Mouse (Mus musculus): Measurements from ENCODE around the gene Olfr1039. TPM values are rescaled to one million over a fixed set of nuclear protein-coding genes. Genes with fewer than 3 reads are reported as not detected.
"Not testable (repeated sequence)": the region's sequence is repeated elsewhere in the genome, so short reads cannot be mapped to it uniquely, and the experiment has no call there.

Gene Olfr1039
- not detected in 2 replicates for total RNA-seq (2012; rRNA removed)

DNA sequence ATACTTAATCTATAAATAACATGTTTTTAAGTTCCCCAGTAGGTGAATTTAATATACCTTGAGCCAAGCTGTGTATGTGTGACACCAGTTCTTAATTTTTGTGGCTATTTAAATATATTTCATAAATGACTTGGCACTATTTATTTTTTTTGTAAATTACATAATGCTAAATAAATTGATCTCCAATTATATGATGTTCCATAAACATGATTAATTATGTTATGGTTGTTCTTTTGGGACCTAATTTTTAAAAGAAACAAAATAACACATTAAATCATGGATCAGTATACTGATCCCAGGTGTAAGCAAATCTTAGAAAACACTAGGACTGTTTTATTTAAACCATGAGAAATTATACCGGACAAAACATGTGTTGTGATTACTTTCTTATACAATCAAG, at the start of gene Olfr1039:
TSS of gene Olfr1039 (minus strand) at position 101 of the 400 bp plus-strand sequence.
- Histone ChIP-seq H3K9ac (ENCODE audit: insufficient read depth, low read depth, low read length, poor library complexity, severe bottlenecking) (no peak within 1 kb of the TSS), H3K27ac (ENCODE audit: insufficient read depth, low read depth, low read length, poor library complexity, severe bottlenecking) (no peak within 1 kb of the TSS), H3K4me1 (ENCODE audit: control insufficient read depth in 2 of 2, insufficient read depth in 2 of 2, low read length in 2 of 2, poor library complexity in 1 of 2) (no peaks in the 10 kb centered on the region), H3K36me3 (ENCODE audit: control insufficient read depth, insufficient read depth, low read length, poor library complexity, severe bottlenecking) (no peaks in the 10 kb centered on the region), H3K4me3 (ENCODE audit: insufficient read depth in 1 of 2, low read depth in 1 of 2, low read length in 2 of 2, poor library complexity in 1 of 2, severe bottlenecking in 1 of 2) (no peak within 1 kb of the TSS), H3K9me3 (ENCODE audit: control insufficient read depth, insufficient read depth, low read depth, low read length) (no peaks in the 10 kb centered on the region)
- TF ChIP-seq ZNF384 (IDR thresholded peaks at IDR 0.05; ENCODE audit: low read depth, low read length), result no peak
- TF ChIP-seq CHD2 (IDR thresholded peaks at IDR 0.05; ENCODE audit: low read depth, low read length), result no peak
- TF ChIP-seq MAFK (IDR thresholded peaks at IDR 0.05; ENCODE audit: insufficient read depth, low read depth, low read length), result no peak
- TF ChIP-seq HCFC1 (IDR thresholded peaks at IDR 0.05; ENCODE audit: borderline replicate concordance, insufficient read depth, low read length), result no peak
- TF ChIP-seq ZC3H11A (IDR thresholded peaks at IDR 0.05; ENCODE audit: borderline replicate concordance, low read depth, low read length), result no peak
- DNase-seq (ENCODE audit: low read depth, low spot score), result no peak
- in situ Hi-C loops (cut with MboI; ENCODE audit: low sequenced_read_pairs in 2 of 2, unreplicated experiment in 2 of 2), result no loop called here

DNA sequence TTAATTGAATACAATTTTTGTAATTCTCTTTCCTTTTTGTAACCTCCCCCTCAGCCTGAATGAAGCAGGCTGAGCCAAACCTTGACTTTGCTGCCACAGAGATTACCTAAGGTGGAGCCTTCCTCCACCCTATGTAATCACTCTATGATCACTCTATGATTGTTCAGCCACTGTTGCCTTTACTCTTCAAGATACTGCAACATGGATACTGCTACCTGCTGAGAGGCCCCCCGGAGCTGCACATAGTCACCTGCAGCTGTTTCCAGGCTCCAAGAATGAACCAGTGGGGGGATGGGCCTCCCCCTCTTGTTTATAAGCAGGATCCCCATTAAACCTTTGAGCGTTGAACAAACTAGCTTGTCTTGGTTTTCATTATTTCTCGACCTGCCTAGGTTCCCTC, 44.2 kb upstream of the Olfr1039 start:
- Histone ChIP-seq H3K9me3 (ENCODE audit: control insufficient read depth, insufficient read depth, low read depth, low read length) (no peaks in the 10 kb centered on the region), H3K27ac (ENCODE audit: insufficient read depth, low read depth, low read length, poor library complexity, severe bottlenecking) (no peak overlapping the region), H3K36me3 (ENCODE audit: control insufficient read depth, insufficient read depth, low read length, poor library complexity, severe bottlenecking) (no peaks in the 10 kb centered on the region), H3K4me3 (ENCODE audit: insufficient read depth in 1 of 2, low read depth in 1 of 2, low read length in 2 of 2, poor library complexity in 1 of 2, severe bottlenecking in 1 of 2) (no peak overlapping the region), H3K4me1 (ENCODE audit: control insufficient read depth in 2 of 2, insufficient read depth in 2 of 2, low read length in 2 of 2, poor library complexity in 1 of 2) (peaks cover 2 to 4% of the 10 kb centered on the region in 2 experiments; a peak in 1 of 4 replicates), H3K9ac (ENCODE audit: insufficient read depth, low read depth, low read length, poor library complexity, severe bottlenecking) (no peak overlapping the region)
- TF ChIP-seq MAFK (IDR thresholded peaks at IDR 0.05; ENCODE audit: insufficient read depth, low read depth, low read length) (no peak), CHD2 (IDR thresholded peaks at IDR 0.05; ENCODE audit: low read depth, low read length) (no peak), HCFC1 (IDR thresholded peaks at IDR 0.05; ENCODE audit: borderline replicate concordance, insufficient read depth, low read length) (no peak), ZC3H11A (IDR thresholded peaks at IDR 0.05; ENCODE audit: borderline replicate concordance, low read depth, low read length) (no peak), ZNF384 (IDR thresholded peaks at IDR 0.05; ENCODE audit: low read depth, low read length) (no peak)
- in situ Hi-C loops (cut with MboI; ENCODE audit: low sequenced_read_pairs in 2 of 2, unreplicated experiment in 2 of 2), result no loop called here
- DNase-seq (ENCODE audit: low read depth, low spot score), result peak; percentile 51

DNA sequence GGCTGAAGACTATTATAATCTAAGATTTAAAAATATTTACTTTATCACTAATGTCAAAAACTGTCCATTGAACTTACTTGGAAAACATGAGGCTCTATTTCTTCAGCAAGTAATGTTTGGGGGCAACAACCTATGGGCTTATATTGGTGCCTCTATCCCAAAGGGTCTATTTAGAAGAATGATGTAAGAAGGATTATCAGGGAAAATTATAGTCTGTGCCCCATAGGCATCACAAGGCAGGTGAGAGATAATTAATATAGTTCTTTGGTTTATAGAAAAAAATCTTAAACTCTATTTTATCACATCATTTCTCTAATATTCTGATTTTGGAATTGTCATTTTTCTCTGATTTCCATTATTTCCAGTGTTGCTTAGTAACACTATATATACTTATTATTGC, 42.0 kb upstream of the Olfr1039 start, which contains the start of gene Olfr1044:
TSS of gene Olfr1044 (minus strand) at position 101 of the 400 bp plus-strand sequence.
- no peak within 1 kb of the TSS for H3K27ac ChIP-seq (ENCODE audit: insufficient read depth, low read depth, low read length, poor library complexity, severe bottlenecking)
- DNase-seq (ENCODE audit: low read depth, low spot score), result no peak
- no peak for TF ChIP-seq MAFK (IDR thresholded peaks at IDR 0.05; ENCODE audit: insufficient read depth, low read depth, low read length)
- TF ChIP-seq HCFC1 (IDR thresholded peaks at IDR 0.05; ENCODE audit: borderline replicate concordance, insufficient read depth, low read length), result no peak
- no peak for TF ChIP-seq CHD2 (IDR thresholded peaks at IDR 0.05; ENCODE audit: low read depth, low read length)
- TF ChIP-seq ZC3H11A (IDR thresholded peaks at IDR 0.05; ENCODE audit: borderline replicate concordance, low read depth, low read length), result no peak
- TF ChIP-seq ZNF384 (IDR thresholded peaks at IDR 0.05; ENCODE audit: low read depth, low read length), result no peak
- H3K36me3 ChIP-seq (ENCODE audit: control insufficient read depth, insufficient read depth, low read length, poor library complexity, severe bottlenecking), result no peaks in the 10 kb centered on the region
- in situ Hi-C loops (cut with MboI; ENCODE audit: low sequenced_read_pairs in 2 of 2, unreplicated experiment in 2 of 2), result no loop called here
- no peaks in the 10 kb centered on the region for H3K9me3 ChIP-seq (ENCODE audit: control insufficient read depth, insufficient read depth, low read depth, low read length)
- H3K9ac ChIP-seq (ENCODE audit: insufficient read depth, low read depth, low read length, poor library complexity, severe bottlenecking), result no peak within 1 kb of the TSS
- no peak within 1 kb of the TSS for H3K4me3 ChIP-seq (ENCODE audit: insufficient read depth in 1 of 2, low read depth in 1 of 2, low read length in 2 of 2, poor library complexity in 1 of 2, severe bottlenecking in 1 of 2)
- H3K4me1 ChIP-seq (ENCODE audit: control insufficient read depth in 2 of 2, insufficient read depth in 2 of 2, low read length in 2 of 2, poor library complexity in 1 of 2), result peaks cover 2 to 4% of the 10 kb centered on the region in 2 experiments; a peak in 1 of 4 replicates

DNA sequence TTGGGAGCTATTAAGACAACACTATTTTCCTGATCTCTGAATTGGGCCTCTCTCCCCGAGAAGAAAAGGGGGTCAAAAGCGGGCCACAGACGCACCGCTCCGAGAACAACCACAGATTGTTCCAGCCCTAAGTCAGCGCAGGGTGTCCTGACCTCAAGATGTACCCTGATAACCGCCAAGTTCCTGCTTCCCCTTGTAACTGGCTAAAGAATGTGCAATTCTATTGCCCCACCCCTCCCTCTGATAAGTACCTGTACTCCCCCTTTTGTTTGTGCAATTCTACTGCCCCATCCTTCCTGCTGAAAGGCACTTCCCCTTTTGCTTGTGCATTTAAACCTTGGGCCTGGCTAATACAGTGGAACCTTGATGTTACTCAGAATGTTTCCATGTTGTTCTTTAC, 39.7 kb upstream of the Olfr1039 start:
- H3K9me3 ChIP-seq (ENCODE audit: control insufficient read depth, insufficient read depth, low read depth, low read length); H3K4me3 ChIP-seq (ENCODE audit: insufficient read depth in 1 of 2, low read depth in 1 of 2, low read length in 2 of 2, poor library complexity in 1 of 2, severe bottlenecking in 1 of 2); H3K4me1 ChIP-seq (ENCODE audit: control insufficient read depth in 2 of 2, insufficient read depth in 2 of 2, low read length in 2 of 2, poor library complexity in 1 of 2); H3K36me3 ChIP-seq (ENCODE audit: control insufficient read depth, insufficient read depth, low read length, poor library complexity, severe bottlenecking); H3K9ac ChIP-seq (ENCODE audit: insufficient read depth, low read depth, low read length, poor library complexity, severe bottlenecking); H3K27ac ChIP-seq (ENCODE audit: insufficient read depth, low read depth, low read length, poor library complexity, severe bottlenecking); DNase-seq (ENCODE audit: low read depth, low spot score); in situ Hi-C loops (cut with MboI; ENCODE audit: low sequenced_read_pairs in 2 of 2, unreplicated experiment in 2 of 2): not testable (repeated sequence)

DNA sequence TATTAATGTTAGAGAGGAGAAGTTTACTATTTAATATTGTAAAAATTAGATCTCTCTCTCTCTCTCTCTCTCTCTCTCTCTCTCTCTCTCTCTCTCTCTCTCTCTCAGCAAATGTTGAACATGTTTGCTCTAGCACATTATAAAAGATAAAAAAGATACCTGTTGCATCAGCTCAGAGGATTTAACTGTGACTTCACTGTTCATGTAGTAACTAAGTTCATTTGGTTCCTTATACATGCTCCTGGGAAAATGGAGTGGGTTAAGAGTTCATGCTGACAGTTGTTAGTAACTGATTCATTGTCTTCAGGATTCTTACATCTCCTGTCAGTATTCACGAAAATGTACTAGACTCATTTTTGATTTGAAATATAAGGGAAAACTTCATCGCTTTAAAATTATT, 31.7 kb upstream of the Olfr1039 start, which contains the start of gene Olfr1043:
TSS of gene Olfr1043 (minus strand) at position 101 of the 400 bp plus-strand sequence.
- Histone ChIP-seq H3K9me3 (ENCODE audit: control insufficient read depth, insufficient read depth, low read depth, low read length) (no peaks in the 10 kb centered on the region), H3K9ac (ENCODE audit: insufficient read depth, low read depth, low read length, poor library complexity, severe bottlenecking) (no peak within 1 kb of the TSS), H3K27ac (ENCODE audit: insufficient read depth, low read depth, low read length, poor library complexity, severe bottlenecking) (no peak within 1 kb of the TSS), H3K36me3 (ENCODE audit: control insufficient read depth, insufficient read depth, low read length, poor library complexity, severe bottlenecking) (no peaks in the 10 kb centered on the region), H3K4me3 (ENCODE audit: insufficient read depth in 1 of 2, low read depth in 1 of 2, low read length in 2 of 2, poor library complexity in 1 of 2, severe bottlenecking in 1 of 2) (no peak within 1 kb of the TSS), H3K4me1 (ENCODE audit: control insufficient read depth in 2 of 2, insufficient read depth in 2 of 2, low read length in 2 of 2, poor library complexity in 1 of 2) (no peaks in the 10 kb centered on the region)
- TF ChIP-seq HCFC1 (IDR thresholded peaks at IDR 0.05; ENCODE audit: borderline replicate concordance, insufficient read depth, low read length), result no peak
- TF ChIP-seq MAFK (IDR thresholded peaks at IDR 0.05; ENCODE audit: insufficient read depth, low read depth, low read length), result no peak
- TF ChIP-seq ZNF384 (IDR thresholded peaks at IDR 0.05; ENCODE audit: low read depth, low read length), result no peak
- no peak for TF ChIP-seq CHD2 (IDR thresholded peaks at IDR 0.05; ENCODE audit: low read depth, low read length)
- TF ChIP-seq ZC3H11A (IDR thresholded peaks at IDR 0.05; ENCODE audit: borderline replicate concordance, low read depth, low read length), result no peak
- no peak for DNase-seq (ENCODE audit: low read depth, low spot score)
- in situ Hi-C loops (cut with MboI; ENCODE audit: low sequenced_read_pairs in 2 of 2, unreplicated experiment in 2 of 2), result no loop called here

Measured in ES-E14 (cell line).